Mouse (Mus musculus): ENCODE data around the gene Fstl3.
A peak's percentile ranks its signal among the peaks of the same experiment; 100 is the strongest.

DNA sequence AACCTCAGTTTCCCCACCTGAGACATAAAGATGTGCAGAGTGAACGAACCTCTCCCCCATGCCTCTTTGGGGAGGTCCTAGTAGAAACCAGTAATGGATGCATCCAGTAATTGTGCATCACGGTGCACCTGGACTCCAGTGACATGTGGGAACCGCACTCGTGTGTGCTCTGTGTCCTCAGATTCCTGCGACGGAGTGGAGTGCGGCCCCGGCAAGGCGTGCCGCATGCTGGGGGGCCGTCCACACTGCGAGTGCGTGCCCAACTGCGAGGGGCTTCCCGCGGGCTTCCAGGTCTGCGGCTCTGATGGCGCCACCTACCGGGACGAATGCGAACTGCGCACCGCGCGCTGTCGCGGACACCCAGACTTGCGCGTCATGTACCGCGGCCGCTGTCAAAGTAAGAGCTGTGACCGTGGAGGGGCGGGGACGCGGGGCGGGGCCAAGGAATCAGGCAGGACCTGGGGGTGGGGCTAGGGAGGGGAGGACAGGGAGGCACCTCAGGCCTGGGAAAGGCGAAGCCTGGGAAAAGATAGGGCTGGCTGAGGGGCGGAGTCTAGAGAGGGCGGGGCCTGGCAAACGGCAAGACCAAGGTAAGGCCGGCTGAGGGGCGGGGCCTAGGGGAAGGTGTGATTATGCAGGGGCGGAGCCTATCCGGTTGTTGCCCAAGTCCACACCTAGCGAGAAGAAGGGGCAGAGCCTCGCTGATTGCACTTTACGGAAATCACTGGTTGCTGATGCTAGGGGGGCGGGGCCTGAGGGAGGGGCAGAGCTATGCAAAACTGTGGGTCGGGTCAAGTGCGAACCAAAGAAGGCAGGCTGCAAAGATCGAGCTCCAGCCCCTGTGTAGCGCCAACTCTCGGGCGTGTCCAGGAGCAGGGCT lies 3.0 kb downstream of the Fstl3 start:
- TF ChIP-seq POLR2A (IDR thresholded peaks at IDR 0.05; ENCODE audit: low read depth, low read length) (no peak), CTCF (conservative IDR thresholded peaks at IDR 0.05; ENCODE audit: insufficient read depth, insufficient read length, low read depth, low read length) (peak; percentile 76)

All from kidney, adult 2 months (tissue).